Mouse (Mus musculus): ENCODE data around the gene 1700037C18Rik.
"Not testable (repeated sequence)": the region's sequence is repeated elsewhere in the genome, so short reads cannot be mapped to it uniquely, and the experiment has no call there.

The 1700037C18Rik gene

GRCm38 (mm10) chr16:3871815-3872214, 36.7 kb downstream of the 1700037C18Rik start:
- no peak for DNase-seq

DNA sequence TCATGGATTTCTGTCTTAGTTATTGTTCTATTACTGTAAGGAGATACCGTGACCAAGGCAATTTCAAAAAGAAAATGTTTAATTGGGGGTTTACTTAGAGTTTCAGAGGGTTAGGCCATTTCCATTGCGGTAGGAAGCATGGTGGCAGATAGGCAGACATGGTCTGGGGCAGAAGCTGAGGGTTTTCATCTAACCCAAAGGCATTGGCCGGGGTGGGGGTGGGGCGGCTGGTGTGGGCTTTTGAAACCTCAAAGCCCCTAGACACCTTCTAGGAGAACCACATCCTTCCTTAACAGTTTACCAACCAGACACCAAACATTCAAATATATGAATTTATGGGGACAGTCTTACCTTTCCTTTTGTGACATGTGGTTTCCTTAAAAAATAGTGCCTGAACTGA, 49.2 kb downstream of the 1700037C18Rik start:
- no peak for DNase-seq

- no peak for DNase-seq
Observed at GRCm38 (mm10) chr16:3855776-3856175, 52.7 kb downstream of the 1700037C18Rik start.

GRCm38 (mm10) chr16:3854437-3855182, 53.9 kb downstream of the 1700037C18Rik start:
- DNase-seq: no peak

GRCm38 (mm10) chr16:3852586-3852985, 55.9 kb downstream of the 1700037C18Rik start:
- no peak for DNase-seq

- DNase-seq: not testable (repeated sequence)
Observed at GRCm38 (mm10) chr16:3851301-3851700, 57.2 kb downstream of the 1700037C18Rik start.

DNA sequence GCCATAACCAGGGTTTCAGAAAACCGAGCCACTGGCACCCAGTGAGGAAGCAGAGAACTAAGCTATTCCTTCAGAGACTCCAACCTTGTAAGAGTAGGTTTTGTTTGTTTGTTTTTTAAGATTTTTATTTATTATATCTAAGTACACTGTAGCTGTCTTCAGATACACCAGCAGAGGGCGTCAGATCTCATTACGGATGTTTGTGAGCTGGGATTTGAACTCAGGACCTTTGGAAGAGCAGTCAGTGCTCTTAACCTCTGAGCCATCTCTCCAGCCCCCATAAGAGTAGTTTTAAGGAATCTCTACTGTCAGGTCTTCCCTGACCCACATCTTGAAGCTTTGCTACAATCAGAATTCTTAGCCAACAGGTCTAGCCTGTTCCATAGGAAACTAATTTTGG, 60.1 kb downstream of the 1700037C18Rik start:
- DNase-seq: no peak

DNA sequence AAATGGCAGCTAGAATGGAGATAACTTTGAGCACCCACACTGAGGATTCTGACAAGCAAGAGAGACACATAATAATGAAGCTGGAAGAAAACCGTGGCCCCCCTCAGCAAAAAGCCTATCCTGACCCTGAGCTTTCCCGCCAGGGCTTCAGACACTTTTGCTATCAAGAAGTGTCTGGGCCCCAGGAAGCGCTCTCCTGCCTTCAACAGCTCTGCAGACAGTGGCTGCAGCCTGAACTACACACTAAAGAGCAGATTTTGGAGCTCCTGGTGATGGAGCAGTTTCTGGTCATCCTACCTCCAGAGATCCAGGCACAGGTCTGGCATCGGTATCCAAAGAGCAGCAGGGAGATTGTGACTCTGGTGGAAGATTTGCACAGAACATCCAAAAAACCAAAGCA, 60.6 kb downstream of the 1700037C18Rik start:
- no peak for DNase-seq

DNA sequence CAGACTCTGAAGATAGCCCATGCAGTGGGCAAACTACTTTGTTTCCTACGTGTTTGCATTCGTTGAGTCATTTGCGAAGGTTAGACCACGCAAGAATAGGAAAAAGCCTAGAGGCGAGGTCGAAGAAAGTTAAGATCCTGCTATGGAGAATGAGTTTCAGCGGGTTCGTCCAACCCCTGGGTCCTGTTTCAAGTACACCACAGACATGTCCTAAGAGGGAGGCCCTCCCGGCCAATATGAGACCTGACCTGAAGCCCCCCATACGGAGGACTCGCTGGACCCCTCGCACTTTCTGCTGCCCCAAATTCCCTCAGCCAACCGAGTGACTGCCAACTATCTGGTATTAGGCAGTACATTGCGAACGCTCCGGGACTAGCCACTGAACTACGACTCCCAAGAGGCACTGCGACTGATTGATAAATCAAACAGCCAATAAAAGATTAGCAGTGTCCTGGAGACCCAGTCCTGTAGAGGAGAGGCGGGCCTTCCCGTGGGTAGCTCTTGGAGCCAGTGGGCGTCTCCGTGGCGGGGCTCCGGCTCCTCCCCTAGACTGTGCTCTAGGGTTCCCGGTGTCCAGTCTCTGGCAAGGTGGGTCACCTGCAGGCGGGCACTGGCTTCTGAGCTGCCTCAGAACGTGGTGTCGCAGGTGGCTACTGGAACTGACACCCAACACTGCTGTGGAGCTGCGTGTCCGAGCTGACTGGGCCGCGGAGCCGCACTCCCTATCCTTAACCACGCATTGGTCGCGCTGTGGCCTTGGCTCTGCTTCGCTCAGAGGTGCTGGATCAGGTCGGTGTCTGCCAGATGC, 61.6 kb downstream of the 1700037C18Rik start, which contains the start of gene Zfp174:
Gene Zfp174 (plus strand): TSS at position 558 of the 808 bp plus-strand sequence.
- peak; percentile 95 to 98 for DNase-seq

All from kidney, postnatal 25 days (tissue).